Mouse (Mus musculus) erythroblast, embryonic 14.5 days (primary cell): ENCODE results near the gene Pyroxd1.

Source experiments
- GATA1 ChIP-seq: IDR thresholded peaks from 2 replicates; pipeline ENCODE4 v1.6.1; 2012; ENCODE audit warnings: low read length, inconsistent platforms, mixed read lengths
- TAL1 ChIP-seq: IDR thresholded peaks from 3 replicates; pipeline ENCODE4 v1.6.1; 2012; ENCODE audit warnings: low read length, inconsistent platforms, mixed read lengths

GRCm38 (mm10) chr6:142365742-142366472 is 20.5 kb downstream of the Pyroxd1 start:
- TF ChIP-seq TAL1: no peak
- no peak for TF ChIP-seq GATA1
